Mouse (Mus musculus): Measurements from ENCODE around the gene Mien1.

DNA sequence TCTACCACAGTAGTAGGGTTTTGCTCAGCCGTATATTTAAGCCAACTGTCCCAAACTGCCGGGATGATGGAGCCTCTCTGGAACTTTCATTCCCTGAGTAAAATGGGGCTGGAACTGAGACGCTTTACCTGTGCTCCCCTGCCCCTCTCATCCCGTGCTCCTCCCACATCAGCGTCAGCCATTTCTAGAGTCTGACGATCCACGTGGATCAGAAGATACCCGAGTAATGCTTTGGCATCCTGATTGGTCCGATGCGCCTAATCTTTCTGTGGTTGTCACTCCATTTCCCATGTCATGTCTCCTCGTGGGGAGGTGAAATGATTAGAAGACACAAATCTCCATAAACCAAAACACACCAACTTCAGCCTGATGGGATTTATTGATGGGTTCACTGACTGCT, 36.2 kb upstream of the Mien1 start:
- TF ChIP-seq FLI1 (IDR thresholded peaks at IDR 0.05; ENCODE audit: low read length) (no peak), GATA1 (IDR thresholded peaks at IDR 0.05; ENCODE audit: borderline replicate concordance, low read length) (no peak)
